Mouse (Mus musculus) layer of hippocampus, postnatal 25 days (tissue): Measurements from ENCODE around the gene Sh3tc1. TPM values are rescaled to one million over a fixed set of nuclear protein-coding genes. Genes with fewer than 3 reads are reported as not detected.
A peak's percentile ranks its signal among the peaks of the same experiment; 100 is the strongest.

ENCODE experiments used
- DNase-seq, 2 experiments: peaks; one replicate each; pipeline ENCODE4 v3.0.0; 2022; ENCODE audit warnings: mixed read lengths in 2 of 2, low spot score in 1 of 2; ENCODE audit errors: extremely low spot score in 1 of 2
- total RNA-seq, 2 experiments: library from RNA; stranded (reverse); gene quantifications; 2 replicates each; pipeline ENCODE4 v1.2.3; 2021

Gene Sh3tc1
- total RNA-seq, 2 experiments from 2014 or later = 1.5 to 1.6 TPM

DNA sequence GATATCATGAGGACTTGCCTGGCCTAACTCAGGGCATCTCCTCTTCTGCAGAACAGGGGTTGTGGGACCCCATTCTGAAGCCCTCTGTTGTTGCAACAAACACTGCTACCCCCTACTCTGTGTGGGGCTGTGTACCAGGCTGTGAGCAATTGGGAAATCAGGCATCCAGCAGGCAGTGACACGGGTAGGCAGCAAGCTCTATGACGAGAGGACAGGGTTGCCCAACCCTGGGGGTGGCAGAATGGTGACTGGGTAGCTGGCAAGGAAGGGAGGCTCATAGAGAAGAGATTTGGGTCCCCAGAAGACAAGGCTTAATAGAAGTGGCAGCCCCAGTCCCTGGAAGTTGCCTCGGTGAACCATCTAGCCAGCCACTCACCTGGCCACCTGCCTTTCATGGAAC is 13.9 kb downstream of the Sh3tc1 start:
- no peak for DNase-seq

DNA sequence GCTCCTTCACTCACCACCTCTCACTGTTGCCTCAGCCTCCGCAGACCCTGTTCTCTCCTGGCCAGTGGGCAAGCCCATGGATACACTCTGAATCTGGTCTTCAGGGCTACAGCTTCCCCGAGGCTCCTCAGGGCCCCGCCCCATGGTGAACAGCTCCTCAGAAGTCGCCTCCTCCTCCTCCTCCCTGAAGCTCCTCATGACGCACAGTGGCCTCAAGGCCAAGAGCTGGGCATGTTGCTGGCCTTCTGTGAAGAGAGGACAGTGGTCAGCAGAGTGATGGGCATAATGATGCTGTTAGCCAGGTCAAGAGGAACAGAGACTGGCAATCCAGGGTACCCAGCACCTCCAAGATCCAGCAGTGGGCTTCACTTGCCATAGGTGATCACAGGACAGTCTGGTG is 15.9 kb downstream of the Sh3tc1 start:
- DNase-seq = no peak

DNA sequence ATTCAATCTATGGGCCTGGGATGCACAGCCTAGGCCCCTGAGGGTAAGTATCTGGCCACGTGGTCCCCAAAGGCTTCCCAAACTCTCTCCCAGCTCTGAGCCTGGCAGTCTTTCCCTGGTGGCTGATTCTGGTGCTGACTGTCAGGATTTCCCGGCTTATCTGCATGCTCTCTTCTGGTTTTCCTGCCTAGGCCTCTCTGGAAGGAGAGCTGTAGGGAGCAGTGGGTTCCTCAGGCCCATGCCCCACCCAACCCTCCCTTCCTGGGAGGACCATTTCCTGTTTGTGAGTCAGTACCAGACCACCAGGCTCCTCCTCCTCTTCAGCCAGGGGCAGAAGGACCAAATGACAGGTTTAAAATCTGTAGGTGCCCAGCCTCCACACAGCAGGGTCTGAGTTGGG is 17.1 kb downstream of the Sh3tc1 start:
- DNase-seq = no peak

DNA sequence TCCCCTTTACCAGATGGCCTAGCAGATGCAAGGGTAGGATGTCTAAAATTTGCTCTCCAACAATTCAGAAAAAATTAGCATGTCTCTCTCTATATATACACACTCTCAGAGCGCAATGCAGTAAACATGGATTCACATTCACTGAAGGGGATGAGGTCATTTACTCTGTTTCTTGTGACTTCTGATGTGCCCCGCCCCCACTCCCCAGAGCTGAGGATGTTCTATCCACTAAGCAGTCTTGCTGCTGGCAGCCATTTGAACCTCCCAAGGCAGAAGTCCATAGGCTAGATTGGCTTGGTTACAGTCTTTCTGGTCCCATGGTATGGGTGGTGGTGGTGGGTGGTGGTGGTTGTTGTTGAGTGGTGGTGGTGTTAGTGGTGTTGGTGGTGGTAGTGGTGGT is 17.9 kb downstream of the Sh3tc1 start:
- no peak for DNase-seq

DNA sequence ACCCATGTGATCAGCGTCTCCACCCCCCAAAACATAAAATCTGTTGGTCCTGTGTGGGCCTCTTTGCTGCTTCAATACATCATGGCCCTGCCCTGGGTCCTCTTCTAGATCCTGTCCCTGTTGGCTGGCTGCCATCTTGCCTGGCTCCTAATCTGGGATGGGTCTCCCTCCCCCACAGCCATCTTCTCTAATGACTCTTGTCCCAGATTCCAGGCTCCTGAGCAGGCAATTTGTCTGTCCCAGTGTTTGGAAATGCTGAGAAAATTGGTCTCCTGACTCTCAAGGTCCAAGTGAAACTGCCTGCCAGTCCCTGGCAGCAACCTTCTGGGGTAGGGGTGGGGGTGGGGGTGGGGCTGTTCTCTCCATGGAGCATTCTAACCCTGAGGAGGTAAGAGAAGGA is 19.9 kb downstream of the Sh3tc1 start:
- DNase-seq = no peak

DNA sequence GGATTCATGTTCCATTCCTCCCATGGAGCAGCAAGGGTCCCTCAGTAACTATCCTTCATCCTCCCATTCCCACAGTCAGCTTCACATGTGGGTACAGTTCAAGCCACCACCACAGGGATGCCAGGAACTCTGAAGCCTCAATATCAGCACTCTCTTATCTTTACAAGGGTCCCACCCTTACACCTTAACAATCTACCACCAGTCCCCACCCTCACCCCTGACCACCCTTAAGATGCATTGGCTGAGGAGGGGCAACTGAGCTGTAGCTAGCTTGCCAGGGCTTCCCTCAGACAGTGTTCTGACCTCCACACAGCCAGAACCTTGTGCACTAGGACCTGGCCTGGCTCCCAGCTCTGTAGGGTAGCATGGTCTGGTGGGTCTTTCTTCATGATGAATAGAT is 20.4 kb downstream of the Sh3tc1 start:
- no peak for DNase-seq

DNA sequence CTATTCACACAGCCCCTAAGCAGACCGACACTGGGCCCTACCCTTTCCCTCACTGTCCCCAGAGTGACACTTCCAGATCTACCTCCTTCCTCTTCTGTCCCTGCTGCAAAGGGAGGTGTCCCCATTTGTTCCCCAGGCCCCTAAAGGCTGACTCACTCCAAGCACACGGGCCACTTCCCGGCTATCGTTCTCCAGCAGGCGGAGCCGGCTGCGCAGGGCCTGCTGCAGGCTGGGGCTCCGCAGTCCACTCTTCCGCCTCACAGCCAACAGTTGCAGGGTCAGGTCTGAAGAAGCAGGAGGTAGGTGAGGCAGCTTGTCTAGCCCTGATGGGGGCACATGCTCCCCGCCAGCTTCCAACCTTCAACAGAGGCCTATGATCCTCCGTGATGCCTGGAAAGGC is 21.0 kb downstream of the Sh3tc1 start:
- DNase-seq = no peak

DNA sequence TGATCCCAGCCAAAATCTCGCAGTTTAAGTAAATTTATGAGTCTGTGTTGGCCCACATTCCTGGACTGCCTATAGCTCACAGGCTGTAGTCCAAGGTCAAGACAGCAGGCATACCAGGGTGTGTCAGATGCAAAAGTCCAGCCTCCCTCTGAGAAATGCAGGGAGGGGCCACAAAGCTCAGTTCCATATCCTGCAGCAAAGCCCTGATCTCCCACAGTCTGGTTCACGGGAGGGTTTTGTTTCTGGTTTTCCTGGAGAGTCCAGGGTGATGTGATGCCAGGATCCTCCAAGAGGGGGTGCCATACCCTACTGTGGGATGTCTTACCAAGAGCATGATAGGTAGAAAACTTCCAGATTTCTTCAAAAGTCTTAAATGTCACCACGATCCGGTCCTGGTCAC is 21.8 kb downstream of the Sh3tc1 start:
- DNase-seq = peak; percentile 36 to 65

DNA sequence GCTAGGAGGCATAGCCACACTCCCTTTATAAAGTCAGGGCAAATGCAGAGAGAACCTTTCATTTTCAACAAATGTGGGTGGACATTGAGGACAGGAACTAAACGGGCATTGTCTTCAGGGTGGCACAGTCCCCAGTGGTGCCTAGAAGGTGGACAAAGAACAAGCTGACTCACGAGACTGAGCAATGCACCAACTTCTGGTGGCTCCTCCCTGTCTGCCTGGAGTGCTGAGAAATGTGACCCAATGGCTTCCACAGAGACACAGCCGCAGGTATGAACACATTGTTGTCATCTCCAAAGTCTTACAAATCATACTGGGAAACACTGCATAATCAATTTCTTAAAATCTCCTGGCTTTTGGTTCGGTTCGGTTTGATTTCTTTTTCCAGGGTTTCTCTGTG is 22.3 kb downstream of the Sh3tc1 start:
- no peak for DNase-seq

DNA sequence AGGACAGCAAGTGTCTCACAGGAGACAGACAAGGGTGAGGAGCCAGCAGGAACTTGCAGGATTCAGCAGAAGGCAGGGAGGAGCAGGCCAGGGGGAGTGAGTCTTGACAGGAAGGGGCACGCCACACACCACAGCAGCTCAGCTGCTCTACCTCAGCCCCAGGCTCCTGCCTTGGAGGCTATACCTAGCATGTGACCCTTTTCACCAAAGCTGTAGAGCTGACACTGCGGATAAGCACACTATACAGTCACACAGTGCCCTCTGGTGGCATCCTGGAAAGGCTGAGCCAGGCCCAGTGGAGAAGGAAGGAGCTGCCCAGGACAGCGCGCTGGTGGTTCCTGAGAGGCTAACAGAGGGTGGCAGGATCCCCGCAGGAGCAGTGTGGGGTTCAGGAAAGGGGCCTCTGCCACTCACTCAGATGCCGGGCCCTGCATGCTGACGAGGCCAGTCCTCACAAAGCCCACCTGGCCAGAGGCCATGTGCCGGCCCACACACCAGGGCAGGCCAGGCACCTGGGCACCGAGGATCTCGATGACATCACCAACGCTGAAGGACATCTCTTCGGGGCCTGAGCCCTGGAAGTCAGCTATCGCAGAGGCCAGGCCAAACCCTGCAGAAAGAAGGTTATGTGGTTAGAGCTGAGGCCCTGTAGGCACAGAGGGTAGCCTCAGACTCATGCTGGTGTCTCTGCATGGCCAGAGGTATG is 26.0 kb downstream of the Sh3tc1 start:
- DNase-seq = peak; percentile 48 to 82

DNA sequence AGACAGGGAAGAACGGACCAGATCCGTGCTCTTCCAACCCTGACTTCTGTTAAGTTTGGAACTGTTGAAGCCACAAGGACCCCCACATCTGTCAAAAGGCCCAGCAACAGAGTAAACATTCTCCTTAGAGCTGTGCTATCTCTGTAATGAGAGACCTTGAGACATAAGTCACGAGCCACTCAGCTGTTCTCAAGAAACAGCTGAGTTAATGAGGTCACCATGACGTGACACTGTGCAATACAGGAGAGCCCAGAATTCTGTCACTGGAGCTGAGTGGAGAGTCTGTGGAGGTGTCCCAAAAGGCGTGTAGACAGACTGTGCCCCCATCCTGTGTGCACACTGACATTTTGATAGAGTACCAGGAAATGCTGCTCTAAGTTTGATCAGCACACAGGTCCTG is 27.3 kb downstream of the Sh3tc1 start:
- DNase-seq = no peak

DNA sequence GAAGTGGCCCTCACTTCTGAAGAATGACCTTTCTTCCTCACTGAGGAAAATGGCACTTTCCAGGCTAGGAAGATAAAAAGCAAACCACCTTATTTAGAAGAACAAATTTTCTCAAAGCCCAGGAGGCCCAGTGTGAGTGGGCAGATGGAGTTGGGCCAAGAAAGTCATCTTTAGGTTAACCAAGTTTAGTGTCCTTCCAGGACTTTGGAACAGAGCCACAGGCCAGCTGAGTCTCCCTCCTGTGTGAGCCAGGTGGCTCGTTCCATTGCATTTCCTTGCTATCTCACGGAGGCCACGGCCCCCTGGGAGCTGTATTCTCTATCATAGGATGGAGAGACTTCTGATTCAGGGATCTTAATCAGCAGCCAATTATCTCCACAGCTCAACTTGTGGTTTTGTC is 28.9 kb downstream of the Sh3tc1 start:
- no peak for DNase-seq

DNA sequence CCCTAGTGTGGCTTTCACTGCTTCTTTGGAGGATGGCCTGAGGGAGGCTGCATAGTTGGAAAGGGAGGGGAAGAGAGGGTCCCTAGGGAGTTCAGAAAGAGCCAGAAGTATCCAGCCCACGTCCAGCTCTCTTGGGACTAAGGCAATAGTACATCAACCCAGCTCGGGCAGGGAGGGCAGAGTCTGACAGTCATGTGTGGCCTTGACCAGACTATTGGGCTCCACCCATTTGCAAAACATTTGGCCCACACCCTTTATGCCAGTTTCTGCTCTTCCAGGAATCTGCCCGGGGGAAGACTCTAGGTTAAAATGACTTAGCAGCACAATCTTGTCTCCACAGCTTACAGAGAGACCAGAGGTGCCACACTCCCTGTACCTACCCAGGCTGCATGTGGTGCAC is 29.3 kb downstream of the Sh3tc1 start:
- no peak for DNase-seq

DNA sequence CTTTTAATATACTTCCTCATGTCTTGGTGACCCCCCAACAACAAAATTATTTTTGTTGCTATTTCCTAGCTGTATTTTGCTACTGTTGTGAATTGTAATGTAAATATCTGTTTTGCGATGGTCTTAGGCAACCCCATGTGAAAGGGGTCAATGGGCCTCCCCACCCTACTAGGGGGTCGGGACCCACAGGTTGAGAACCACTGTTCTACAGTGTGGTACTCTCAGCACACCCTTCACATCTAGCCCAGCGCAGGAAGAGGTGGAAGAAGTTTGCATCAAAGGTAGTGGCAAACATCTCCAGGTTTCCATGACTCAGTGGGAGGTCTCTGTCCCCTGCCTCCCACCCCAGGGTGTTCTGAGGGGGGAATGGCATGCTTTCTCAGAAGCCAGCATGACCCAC is 34.4 kb downstream of the Sh3tc1 start:
- no peak for DNase-seq

DNA sequence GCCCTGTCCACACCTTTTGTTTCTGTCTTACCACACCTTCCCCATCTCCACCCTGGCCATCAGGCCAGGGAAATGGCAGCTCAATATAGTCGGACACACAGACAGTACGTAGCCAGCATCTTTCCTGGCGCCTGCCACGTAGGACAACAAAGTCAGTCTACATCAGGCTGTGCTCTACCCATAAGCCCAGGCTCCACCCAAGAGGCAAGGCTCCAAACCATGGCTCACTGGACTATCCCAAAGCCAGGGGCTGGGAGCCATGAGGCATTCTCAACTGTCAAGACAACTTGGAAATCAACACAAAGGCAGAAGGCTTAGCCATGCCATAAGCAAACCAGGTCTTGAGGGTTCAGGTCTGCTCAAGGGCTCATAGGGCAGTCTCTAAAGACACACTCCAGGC is 36.0 kb downstream of the Sh3tc1 start:
- DNase-seq = no peak

DNA sequence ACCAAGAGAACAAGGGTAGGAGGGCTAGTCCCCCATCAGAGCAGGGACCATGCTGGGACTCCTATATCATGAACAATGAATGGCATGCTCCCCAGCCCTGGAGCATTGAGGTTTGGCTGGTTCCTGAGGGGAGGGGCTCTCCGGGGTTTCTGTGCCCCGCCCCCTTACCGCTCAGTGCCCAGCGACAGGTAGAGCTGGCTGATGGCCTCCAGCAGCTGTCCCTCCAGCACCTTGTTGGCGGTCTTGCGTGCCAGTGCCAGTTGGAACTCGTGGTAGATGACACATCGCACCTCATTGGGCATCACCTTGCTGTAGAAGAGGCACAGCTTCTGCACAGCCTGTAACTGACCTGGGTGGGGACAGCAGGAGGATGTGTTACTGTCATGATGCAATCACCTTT is 36.6 kb downstream of the Sh3tc1 start:
- DNase-seq = no peak

DNA sequence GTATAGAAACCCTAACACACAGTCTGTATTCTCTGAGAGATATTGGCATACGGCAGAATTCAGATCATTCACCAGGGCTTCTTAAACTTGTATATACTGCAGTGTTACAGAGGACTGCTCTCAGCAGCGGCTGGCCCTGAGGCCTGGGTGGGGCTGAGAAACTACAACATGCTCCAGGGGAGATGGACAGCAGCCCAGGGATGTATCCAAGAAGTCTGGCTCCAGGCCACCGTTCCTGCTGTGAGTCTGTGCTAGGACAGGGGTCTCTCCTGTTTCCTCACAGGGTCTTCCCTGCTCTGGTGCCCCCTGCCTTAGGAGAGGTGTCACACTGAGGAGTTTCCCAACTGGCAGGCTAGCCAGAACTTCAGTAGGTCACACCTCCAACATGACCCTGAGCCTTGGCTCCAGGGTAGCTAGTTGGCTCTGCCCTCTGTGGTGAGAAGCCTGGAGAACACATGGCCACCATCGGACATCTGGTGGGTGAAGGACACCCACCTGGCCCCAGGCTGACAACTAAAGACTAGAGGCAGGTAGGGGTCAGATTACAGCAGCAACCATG is 37.1 kb downstream of the Sh3tc1 start:
- DNase-seq = no peak

DNA sequence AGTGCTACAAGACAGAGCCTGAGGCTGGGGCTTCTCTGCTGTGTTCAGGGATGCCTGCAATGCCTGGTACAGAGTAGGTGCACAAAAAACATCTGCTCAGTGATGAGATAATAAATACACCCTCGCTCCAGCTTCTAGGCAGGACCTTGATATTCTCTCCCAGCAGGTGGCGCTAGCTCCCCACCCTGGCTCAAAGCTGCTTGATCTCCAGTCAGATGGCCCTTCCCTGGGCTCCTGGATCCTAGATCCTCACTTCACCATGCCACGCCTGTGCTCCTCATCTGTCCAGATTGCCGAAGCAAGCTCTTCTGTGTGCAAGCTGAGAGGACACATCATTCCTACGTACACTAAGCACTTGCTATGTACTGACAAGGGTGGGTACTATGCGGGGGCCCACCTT is 38.7 kb downstream of the Sh3tc1 start:
- peak; percentile 69 to 88 for DNase-seq

DNA sequence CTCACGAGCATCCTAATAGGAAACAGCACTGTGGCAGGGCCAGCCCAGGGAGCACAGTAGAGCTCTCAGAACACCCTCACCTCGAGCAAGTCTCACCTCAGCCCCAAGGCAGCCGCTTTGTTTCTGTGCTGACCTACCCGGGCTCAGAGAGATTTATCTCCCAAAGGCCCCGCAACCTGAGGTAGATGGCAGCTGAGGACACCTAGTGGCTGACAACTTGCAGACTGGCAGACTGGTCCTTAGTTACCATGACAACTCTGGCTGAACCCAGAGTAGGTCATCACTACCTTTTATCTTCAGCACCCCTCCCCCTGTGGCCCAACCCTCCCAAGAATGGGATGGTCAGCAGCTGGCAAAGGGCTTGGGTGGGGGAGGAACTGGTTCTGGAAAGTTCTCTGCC is 44.0 kb downstream of the Sh3tc1 start:
- no peak for DNase-seq

DNA sequence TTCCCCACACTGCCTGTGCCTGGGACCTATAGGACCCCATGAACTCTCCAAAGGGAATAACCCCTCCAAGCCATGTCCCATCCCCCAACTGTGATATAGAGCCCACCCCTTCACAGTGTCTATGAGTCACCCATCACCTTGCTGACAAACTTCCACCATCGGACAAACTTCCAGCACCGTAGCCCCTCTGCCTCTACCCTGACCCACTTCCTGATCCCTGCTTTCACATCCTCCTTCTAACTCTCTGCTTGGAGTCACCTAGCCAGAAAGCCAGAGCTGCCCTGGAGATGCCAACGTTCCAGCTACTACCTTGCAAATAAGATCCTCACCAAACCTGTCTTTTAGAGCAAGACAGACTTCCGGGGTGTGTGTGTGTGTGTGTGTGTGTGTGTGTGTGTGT is 46.1 kb downstream of the Sh3tc1 start:
- no peak for DNase-seq

DNA sequence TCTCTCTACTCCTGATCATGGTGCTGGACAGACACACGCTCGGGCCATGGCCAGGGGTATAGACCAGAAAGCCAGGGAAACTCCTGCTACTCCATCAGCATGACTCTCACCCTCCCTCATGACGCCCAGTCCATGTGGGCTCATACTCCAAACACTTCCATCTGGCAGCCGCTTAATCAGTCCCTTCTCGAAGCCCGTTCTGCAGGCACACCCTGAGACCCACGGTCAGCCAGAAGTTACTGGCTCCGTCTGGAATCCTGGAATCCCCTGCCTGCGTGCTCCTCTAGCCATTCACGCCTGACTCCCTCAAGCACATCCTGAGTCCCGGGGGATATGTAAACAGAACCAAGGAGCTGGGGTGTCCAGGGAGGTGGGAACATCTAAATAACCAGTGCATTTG is 48.5 kb downstream of the Sh3tc1 start:
- no peak for DNase-seq

DNA sequence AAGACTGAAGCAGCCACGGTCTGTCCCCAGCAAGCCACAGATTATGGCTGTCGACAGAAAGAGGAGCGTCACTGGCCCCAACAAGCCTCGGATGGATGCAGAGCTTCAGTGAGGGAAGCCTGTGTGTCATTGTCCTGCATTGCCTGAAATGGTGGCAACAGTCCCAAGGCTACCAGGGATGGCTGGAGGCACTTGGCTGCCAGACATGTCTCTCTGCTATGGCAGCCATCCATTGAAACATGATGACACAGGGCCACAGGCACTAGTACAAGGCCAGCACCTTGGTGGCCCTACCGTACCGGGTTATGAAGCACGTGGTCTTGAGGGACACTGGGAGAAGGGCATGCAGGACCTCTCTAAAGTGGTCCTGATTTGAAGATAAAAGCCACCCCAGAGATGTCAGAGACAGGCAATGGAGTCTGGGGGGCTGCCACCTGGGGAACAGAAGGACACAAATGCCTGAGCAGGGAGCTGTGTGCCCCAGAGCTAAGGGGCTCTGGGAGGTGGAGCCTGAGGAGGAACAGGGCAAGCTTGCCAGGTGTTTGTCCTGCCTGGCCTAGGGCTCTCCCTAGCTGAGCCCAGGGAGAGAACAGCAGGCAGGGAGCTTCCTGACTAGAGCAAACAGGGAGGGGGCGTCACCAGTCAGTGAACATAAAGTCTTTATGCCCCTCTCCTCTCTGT is 49.2 kb downstream of the Sh3tc1 start:
- DNase-seq = no peak
